Mouse (Mus musculus): Measurements from ENCODE around the gene Vmn2r23.
"Not testable (repeated sequence)": the region's sequence is repeated elsewhere in the genome, so short reads cannot be mapped to it uniquely, and the experiment has no call there.

Vmn2r23 gene

DNA sequence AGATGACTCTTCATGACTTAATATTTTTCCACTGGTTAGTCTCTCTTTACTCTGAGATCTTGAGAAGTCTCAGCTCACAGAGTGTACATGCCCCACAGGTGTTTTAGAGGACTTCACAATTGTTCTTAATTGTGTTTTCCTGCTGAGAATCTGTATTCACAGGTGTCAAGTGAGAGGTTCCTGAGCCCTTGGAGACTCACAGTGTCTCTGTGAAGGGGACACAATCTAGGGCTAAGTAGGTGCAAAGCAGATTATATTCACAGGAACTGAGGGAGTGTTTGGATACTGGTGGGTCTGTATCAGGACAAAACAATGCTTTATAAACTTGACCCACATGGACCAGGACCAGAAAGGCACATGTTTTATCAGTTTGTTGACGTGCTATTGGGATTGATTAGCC, at the start of gene Vmn2r23:
TSS of gene Vmn2r23 (plus strand) at position 301 of the 400 bp plus-strand sequence.
- DNase-seq, result no peak

DNA sequence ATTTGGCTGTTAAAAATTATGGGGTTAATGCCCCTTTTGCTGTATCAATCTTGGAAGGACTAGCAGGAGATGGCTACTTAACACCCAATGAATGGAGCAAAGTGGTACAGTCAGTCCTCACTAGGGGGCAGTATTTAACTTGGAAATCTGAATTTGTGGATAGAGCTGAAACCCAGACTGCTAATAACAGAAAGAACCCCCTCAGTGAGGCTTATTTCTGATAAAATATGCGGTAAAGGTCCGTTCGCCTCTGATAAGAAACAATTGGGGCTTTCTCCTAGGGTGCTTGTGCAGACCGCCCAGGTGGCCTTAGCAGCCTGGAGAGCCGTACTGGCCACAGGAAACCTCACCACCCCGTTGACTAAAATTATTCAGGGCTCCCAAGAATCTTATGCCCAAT, 45.4 kb upstream of the Vmn2r23 start:
- no peak for DNase-seq

DNA sequence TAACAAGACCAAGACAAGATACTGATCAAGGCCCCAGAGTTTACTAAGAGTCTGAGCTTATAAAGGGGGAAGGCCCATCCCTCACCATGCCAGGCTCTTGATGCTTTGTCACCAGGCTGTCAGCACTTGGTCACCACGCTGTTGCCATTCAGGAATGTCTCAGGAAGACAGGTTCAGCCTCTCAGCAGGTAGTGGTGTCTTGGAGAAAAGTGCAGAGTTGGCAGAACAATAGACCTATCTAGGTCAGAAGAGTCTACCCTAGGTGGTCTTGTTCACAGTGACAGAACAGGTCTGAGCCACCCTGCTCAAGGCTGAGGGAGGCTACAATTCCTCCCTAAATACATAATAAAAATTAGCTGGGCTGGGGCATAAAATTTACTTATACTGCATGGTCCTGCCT, 5.8 kb upstream of the Vmn2r23 start:
- DNase-seq, result not testable (repeated sequence)

DNA sequence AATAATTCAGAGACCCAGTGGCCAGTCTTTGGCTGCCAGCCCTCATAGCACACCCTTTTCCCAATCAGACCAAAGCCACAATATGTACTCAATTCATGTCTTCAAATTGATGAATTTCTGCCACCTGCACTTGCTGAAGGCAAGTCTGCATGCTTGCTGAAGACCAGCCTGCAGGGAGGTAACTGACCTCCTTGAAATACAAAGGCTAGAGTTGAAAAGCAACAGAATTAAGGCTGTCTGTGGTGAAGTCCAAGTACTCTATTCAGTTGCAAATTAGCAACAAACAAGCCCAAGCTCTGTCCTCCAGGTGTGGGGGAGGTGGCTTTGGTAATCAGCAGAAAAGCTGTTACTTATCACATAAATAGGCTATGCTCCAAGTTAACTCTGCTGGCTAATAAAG, 5.3 kb upstream of the Vmn2r23 start:
- no peak for DNase-seq

DNA sequence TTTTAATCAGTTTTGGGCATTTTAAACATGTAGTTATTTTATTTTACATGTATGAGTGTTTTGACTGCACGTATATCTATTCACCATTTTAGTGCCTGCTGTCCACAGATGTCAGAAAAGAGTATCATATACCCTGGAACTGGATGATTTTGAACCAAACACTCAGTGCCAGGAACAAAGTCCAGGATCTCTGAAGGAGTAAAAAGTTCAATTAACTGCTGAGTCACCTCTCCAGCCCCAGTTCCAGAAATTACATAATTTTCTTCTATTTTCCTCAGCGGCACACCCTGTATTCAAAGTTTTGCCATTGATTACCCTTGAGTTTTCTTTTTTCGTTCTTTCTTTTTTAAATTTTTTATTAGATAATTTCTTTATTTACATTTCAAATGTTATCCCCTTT, 67.6 kb downstream of the Vmn2r23 start:
- no peak for DNase-seq

DNA sequence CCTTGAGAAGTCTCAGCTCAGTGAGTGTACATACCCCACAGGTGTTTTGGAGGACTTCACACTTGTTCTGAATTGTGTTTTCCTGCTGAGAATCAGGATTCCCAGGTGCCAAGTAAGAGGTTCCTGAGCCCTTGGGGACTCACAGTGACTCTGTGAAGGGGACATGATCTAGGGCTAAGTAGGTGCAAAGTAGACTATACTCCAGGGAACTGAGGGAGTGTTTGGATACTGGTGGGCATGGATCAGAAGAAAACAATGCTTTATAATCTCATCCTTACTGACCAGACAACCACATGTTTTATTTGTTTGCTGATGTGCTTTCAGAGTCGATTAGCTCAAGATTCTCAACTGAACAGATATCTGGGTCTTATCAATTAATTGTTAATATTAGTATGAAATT, 76.1 kb downstream of the Vmn2r23 start, which contains the start of gene Vmn2r24:
TSS of gene Vmn2r24 (plus strand) at position 301 of the 400 bp plus-strand sequence.
- no peak for DNase-seq

DNA sequence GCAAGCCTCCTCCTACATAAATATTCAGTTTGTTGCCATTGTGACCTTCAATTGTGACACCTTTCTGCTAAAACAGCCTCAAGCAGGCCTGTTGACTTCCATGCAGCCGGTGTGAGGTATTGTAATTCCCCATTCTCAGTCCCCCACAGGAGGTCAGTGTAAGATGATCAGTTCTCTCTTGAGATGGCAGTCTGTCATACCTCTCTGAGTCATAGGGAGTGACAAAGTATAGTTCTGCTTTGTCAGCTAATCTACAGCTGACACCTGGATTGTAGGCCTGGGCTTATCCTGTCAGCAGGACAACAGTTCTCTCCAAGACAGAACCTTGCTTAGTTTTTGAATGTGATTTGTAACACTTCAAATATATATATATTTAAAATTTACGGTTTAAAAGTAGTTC, 82.4 kb downstream of the Vmn2r23 start:
- DNase-seq, result no peak

DNA sequence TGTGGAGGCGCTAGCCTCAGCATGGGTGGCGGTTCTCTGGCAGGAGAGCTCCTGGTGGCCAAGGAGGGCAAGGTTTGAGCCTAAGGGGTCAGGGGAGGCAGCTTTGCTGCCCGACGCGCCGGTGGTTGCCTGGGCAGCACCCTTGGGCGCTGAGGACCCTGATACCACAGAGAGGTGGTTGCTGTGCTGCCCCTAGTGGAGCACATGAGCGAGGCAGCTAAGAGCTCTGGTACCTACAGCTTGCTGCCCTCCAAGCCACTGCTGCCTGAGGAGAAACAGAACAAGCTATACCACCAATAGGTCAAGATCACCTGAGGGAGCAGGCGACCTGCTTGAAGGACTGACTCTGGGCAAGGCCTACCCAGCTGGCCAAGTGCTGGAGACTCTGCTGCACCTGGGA, 91.3 kb downstream of the Vmn2r23 start:
- DNase-seq, result no peak
